Mouse (Mus musculus): ENCODE results near the gene Numbl.

- TF ChIP-seq CTCF (IDR thresholded peaks at IDR 0.05; ENCODE audit: low read depth, low read length): no peak
- no peak for TF ChIP-seq TAL1 (conservative IDR thresholded peaks at IDR 0.05; ENCODE audit: low read depth, low read length)
- TF ChIP-seq GATA1 (IDR thresholded peaks at IDR 0.05; ENCODE audit: borderline replicate concordance, low read length): no peak
- no peak for TF ChIP-seq GATA2 (IDR thresholded peaks at IDR 0.05; ENCODE audit: borderline replicate concordance, low read depth, low read length)
- no peak for TF ChIP-seq POLR2AphosphoS5 (IDR thresholded peaks at IDR 0.05; ENCODE audit: insufficient replicate concordance, low read depth, low read length)
Observed at GRCm38 (mm10) chr7:27264761-27265160, 6.5 kb downstream of the Numbl start.

Measured in G1E (cell line).